Mouse (Mus musculus) spleen, postnatal 14 days (tissue): ENCODE measurements at regions not wholly inside any gene's neighbourhood (a gene's known extent, or its start where the extent isn't known, plus 50 kb on each side); places are given as distances from the start of the nearest gene placed in this dataset.

Experiments
- DNase-seq, 2 experiments: peaks; one replicate each; pipeline ENCODE4 v3.0.0; 2021 to 2022; ENCODE audit warnings: low spot score in 2 of 2

GRCm38 (mm10) chr3:143713183-143713582 is 491.8 kb downstream of the Lmo4 start:
- DNase-seq: no peak

- DNase-seq: no peak
Measured at GRCm38 (mm10) chr3:143710805-143711469, 494.1 kb downstream of the Lmo4 start.

- no peak for DNase-seq
Measured at GRCm38 (mm10) chr3:143706679-143707078, 498.3 kb downstream of the Lmo4 start.

DNA sequence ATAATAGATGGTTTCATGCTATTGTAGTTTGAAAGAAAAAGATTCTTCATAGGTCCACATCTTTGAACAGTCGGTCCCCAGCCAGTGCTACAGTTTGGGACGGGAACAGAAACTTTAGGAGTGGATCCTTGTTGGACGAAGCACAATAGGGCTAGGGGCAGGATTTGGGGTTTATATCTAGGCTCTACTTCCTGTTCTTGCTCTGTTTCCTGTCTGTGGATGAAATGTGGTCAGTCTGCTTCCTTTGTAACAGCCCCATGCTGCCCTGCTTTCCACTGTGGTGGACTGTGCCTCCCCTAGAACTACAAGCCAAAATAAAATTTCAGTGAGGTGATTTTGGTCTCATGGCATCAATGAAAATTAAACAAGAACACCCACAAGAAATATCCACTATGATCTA is 510.2 kb downstream of the Lmo4 start:
- no peak for DNase-seq

GRCm38 (mm10) chr3:143685742-143686141 is 519.3 kb downstream of the Lmo4 start:
- DNase-seq: no peak

DNA sequence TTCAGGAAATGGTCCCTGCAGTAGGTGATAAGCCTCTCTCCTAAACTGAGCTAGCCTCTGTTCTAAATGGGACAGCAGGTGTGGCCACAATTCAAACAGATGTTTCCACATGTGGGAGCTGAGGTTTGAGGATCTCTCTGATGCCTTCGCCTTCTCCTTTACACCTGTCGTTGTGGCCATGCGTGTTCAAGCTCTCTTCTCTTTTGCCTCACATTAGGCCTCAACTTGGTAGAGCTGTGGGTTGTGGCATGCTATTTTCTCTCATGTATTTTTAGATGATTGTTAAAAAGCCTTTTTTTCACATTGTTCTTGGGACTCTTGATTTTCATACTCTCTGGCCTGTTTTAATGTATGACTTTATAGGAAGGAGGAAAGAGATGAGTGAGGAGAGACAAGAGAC is 526.8 kb downstream of the Lmo4 start:
- no peak for DNase-seq

DNA sequence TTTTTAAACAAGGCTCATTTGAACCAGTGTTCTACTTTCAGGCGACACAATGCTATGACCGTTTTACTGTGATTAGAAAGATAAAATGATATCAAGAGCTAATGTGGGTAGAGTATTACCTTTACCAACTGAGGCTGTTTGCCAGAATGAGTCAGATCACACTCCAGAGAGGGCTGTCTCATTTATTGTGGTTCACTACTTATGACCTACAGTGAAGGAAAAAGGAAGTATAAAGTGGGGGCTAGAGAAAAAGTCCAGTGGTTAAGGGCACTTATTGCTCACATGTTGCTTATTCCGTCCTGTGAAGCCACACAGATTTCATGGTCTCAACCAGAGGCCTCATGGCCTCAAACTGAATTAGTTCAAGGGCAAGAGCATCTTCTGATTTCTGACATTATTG is 530.2 kb downstream of the Lmo4 start:
- DNase-seq: no peak

DNA sequence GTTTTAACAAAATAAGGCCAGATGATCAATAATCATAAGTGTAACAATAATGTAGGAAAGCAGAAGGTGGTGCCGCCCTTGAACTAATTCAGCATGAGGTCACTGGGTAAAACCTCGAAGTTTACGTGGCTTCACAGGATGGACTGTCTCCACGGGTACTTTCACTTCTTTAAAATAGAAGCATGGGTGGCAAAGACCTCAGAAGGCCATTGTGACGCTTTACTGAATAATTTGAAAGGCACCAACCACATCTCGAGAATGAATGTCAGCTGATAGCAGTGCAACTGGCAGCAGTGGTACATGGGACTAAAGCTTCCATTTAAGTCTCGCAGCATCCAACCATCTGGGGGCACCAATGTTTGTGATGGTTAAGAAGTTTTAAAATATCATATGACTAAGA is 530.6 kb downstream of the Lmo4 start:
- DNase-seq: peak in 1 of 2 experiments; percentile 4

GRCm38 (mm10) chr3:143662041-143662685 is 542.9 kb downstream of the Lmo4 start:
- DNase-seq: no peak

GRCm38 (mm10) chr3:143659421-143659978 is 545.5 kb downstream of the Lmo4 start:
- no peak for DNase-seq

- no peak for DNase-seq
Measured at GRCm38 (mm10) chr3:143647237-143647636, 557.8 kb downstream of the Lmo4 start.

GRCm38 (mm10) chr3:143646836-143647235 is 558.2 kb downstream of the Lmo4 start:
- DNase-seq: peak; percentile 19 to 41

DNA sequence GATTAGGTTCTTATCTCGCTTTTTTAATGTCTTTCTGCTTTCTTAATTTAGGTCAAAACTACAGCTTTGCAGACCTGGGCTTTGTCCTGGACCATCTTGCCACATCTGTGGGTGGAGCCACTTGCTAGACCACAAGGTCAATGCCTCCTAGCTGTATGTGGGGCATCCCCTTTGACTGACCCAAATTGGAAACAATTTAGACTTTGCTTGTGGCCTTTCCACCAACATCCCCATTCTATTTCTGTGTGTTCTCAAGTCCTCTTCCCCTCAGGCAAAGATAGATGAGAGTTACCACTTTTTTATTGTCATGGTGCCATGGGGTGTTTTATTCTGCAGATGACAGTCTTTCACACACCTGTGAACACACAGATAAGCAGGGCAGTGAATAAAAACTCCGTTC is 572.0 kb downstream of the Lmo4 start:
- DNase-seq: no peak

DNA sequence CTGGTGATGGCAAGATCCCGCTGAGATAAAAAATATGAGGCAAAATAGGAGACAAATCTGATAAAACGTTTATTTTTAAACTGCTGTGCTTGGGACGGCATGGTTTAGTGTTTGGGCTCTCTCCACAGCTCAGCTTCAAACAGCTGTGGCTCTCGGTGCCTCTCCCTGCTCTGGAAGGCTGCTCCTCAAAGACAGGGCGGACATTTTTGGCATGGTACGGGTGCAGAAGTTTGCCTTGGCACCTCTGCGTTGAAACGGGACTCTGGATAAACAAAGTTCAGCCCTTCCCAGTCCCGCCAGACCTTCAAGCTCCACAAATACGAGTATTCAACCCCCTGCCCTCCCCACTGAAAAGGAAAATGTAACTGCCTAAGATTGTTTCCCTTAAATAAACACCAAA is 573.8 kb downstream of the Lmo4 start:
- DNase-seq: no peak

- no peak for DNase-seq
Measured at GRCm38 (mm10) chr3:143624906-143625305, 580.1 kb downstream of the Lmo4 start.

GRCm38 (mm10) chr3:143622275-143622674 is 582.7 kb downstream of the Lmo4 start:
- no peak for DNase-seq

DNA sequence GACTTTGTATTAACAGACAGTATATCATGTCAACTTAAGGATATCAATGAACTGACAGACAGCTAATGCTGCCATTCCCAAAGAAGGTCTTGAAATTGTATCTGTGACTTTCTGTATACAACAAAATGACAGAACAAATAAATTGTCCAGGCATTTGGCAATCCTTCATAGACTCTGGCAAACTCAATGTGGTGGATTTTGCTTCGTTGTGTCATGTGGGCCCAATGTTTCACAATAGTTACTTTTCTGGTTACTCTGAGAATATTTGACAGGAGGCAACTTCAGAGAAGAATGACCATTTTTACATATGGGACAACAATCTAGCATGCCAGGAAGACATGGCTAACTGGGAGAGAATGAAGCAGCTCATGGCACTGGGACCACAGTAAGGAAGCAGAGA is 585.9 kb downstream of the Lmo4 start:
- DNase-seq: no peak

DNA sequence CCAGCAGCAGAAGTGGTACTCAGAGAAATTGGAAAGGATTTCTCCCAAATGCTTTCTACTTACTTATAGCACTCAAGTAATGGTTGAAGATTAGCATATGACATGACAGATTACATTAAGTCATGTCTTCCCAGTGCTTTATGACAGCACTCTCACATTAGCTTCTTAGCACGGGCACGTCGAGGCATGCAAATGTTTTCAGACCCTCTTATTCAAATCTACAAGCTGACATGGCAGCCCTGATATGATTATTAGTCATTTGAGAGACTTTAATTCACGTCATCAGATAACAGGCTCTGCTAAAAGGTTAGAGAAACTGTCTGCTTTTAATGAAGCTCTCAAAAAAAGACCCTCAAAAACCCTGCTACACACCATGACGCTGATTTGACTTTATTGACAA is 590.1 kb downstream of the Lmo4 start:
- DNase-seq: no peak

GRCm38 (mm10) chr3:143614004-143614403 is 591.0 kb downstream of the Lmo4 start:
- DNase-seq: no peak

DNA sequence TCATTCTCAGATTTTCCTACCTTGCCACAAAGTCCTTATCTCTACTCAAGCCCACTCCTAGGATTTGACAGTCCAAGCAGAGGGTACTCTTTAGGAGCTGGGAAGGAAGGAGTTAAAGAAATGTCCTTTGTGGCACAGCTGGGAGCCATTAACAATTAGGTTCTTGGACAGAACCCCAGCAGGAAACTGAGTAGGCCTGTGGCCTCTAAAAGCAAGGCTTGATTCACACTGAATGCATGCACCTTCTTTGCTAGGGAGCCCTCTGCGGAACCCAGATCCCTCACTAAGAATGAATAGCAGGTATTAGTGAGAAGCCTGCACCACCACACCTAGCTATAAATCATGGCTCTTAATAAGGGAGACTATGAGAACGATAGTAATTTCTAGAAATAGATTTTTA is 595.3 kb downstream of the Lmo4 start:
- DNase-seq: no peak

GRCm38 (mm10) chr3:143599120-143599519 is 605.9 kb downstream of the Lmo4 start:
- peak; percentile 14 to 56 for DNase-seq

DNA sequence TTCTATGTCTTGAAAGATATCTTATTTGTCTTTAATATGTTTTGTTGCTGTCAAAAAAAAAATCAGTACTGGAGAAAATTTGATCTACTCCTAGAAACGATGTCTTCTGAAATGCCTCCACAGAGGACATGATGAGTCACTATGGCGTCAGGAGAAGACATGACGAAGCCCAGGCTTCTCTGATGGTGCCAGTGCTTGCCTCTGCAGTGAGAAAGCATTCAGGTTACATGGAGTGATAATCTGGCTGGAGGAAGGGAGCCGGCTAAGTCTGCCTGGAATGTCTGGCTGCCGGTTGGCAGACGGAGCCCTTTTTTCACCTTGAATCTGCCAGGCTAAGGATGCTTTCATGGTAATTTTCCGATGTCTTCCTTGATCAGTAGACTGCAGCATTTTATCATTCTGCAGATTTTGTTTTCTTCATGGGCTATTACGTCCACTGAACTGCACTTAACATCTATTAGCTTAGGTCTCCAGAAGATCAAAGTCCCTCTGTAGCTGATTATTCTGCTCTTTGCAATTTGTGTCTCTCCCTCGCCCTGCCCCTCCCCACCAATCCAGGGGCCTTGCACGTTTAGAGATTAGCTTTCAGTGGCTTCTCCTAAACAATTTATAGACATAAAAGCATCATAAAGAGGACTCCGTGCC is 607.9 kb downstream of the Lmo4 start:
- DNase-seq: no peak
